8 mouse cellular contexts compared by ENCODE assay signal in genomic region chr10:120428430-120429198, GRCm38 (mm10). TPM values are rescaled to one million over a fixed set of nuclear protein-coding genes. Genes with fewer than 3 reads are reported as not detected.
DNase-seq lines count a peak whose midpoint lies in the region; ATAC-seq lines count a peak whose summit lies in the region.

No protein-coding gene starts in this region.

- no peaks in the 10 kb centered on the region for H3K36me3 ChIP-seq in forebrain, embryonic 15.5 days
- peaks cover 62% of the 10 kb centered on the region for H3K36me3 ChIP-seq in limb, embryonic 12.5 days

- H3K27ac ChIP-seq in brown adipose tissue, adult 24 weeks (replicated peaks; ENCODE audit: low read depth, low read length) = no peak overlapping the region
- no peak overlapping the region for H3K27ac ChIP-seq in forebrain, embryonic 15.5 days (replicated peaks)
- H3K27ac ChIP-seq in limb, embryonic 12.5 days = peak overlapping the region; percentile 62

- peak overlapping the region; percentile 44 for H3K4me2 ChIP-seq in forebrain, embryonic 15.5 days (replicated peaks)
- no peak overlapping the region for H3K4me2 ChIP-seq in limb, embryonic 12.5 days

- peaks cover 11% of the 10 kb centered on the region; the same call in 1 of the 2 replicates for H3K27me3 ChIP-seq in forebrain, embryonic 15.5 days
- H3K27me3 ChIP-seq in limb, embryonic 12.5 days = no peaks in the 10 kb centered on the region

- H3K9ac ChIP-seq in forebrain, embryonic 15.5 days (replicated peaks) = peak overlapping the region; percentile 20; the same call in 1 of the 2 replicates
- H3K9ac ChIP-seq in limb, embryonic 12.5 days (replicated peaks) = no peak overlapping the region

- no peaks in the 10 kb centered on the region for H3K4me1 ChIP-seq in brown adipose tissue, adult 24 weeks (ENCODE audit: control insufficient read depth, insufficient read depth, insufficient read length, low read length)
- peaks cover 30% of the 10 kb centered on the region for H3K4me1 ChIP-seq in forebrain, embryonic 15.5 days
- peaks cover 89% of the 10 kb centered on the region for H3K4me1 ChIP-seq in limb, embryonic 12.5 days (replicated peaks)

- DNase-seq in kidney, adult 18-20 months = peak; percentile 23
- no peak for DNase-seq in kidney, adult 9 months
- DNase-seq in heart, postnatal 4 days = peak; percentile 50
- DNase-seq in spleen, postnatal 10 days (ENCODE audit: low spot score in 2 of 2) = no peak

- H3K4me3 ChIP-seq in brown adipose tissue, adult 24 weeks (ENCODE audit: insufficient read depth, low read depth, low read length) = 0 out of 2 replicates have a peak overlapping the region, but pooled peaks have one; percentile 19
- peak overlapping the region; percentile 23 for H3K4me3 ChIP-seq in forebrain, embryonic 15.5 days
- H3K4me3 ChIP-seq in limb, embryonic 12.5 days (replicated peaks) = no peak overlapping the region

- 40% methylated on average over 33 of the region's 33 CpGs for WGBS in forebrain, embryonic 15.5 days
- 69% methylated on average over 33 of the region's 33 CpGs for WGBS in limb, embryonic 12.5 days

- no peaks in the 10 kb centered on the region for H3K9me3 ChIP-seq in forebrain, embryonic 15.5 days
- no peaks in the 10 kb centered on the region for H3K9me3 ChIP-seq in limb, embryonic 12.5 days

- ATAC-seq in forebrain, embryonic 15.5 days (replicated peaks) = peak; percentile 77
- ATAC-seq in limb, embryonic 12.5 days (ENCODE audit: insufficient number of reproducible peaks, insufficient read depth, low FRiP score, low TSS enrichment, low read depth) = no peak
- ATAC-seq in monocyte, adult 5-6 weeks (replicated peaks; ENCODE audit: insufficient number of reproducible peaks, low FRiP score, low TSS enrichment, poor library complexity, severe bottlenecking) = peak; percentile 36

RNA-seq across cellular contexts. Expression of gene Hmga2, which starts 47.7 kb away (rescaled TPM):
- polyA plus RNA-seq in brown adipose tissue, adult 24 weeks (2012; ENCODE audit: insufficient read depth, insufficient read length, missing spikeins) = not detected in 2 replicates
- 1.4 and 1.8 TPM in 2 replicates for polyA plus RNA-seq in forebrain, embryonic 15.5 days (2015; fragmentation: Nextera tagmentation; extraction: Ambion mirVana)
- 1 to 10 TPM in 1 of 2 experiments, under 1 TPM in 1; 0.91 to 1.6 TPM for total RNA-seq in heart, postnatal 4 days (2021)
- polyA plus RNA-seq in limb, embryonic 12.5 days (2016; fragmentation: Nextera tagmentation; extraction: Ambion mirVana) = 128 and 132 TPM in 2 replicates
- not detected in 3 replicates for total RNA-seq in monocyte, adult 5-6 weeks (2017)

Comparison
In these comparisons a context has a peak if more than half of its experiments do, and no peak if none do; other contexts are left out.
1. DNase-seq: peak in kidney, adult 18-20 months (single experiment) and heart, postnatal 4 days (single experiment); none in kidney, adult 9 months (single experiment) and spleen, postnatal 10 days (0 of 2).
2. RNA of gene Hmga2, which starts 47.7 kb away (polyA plus RNA-seq): 128 to 132 TPM in limb, embryonic 12.5 days; 1.4 to 1.8 TPM in forebrain, embryonic 15.5 days and not detected in brown adipose tissue, adult 24 weeks; every median in the first group is over 10 times any median in the second.